Mouse (Mus musculus) spleen, adult 2 months (tissue): ENCODE data around the gene Emb.

Experiments used
- CTCF ChIP-seq: fragments of 200-500 bp; IDR thresholded peaks from 2 replicates; pipeline ENCODE4 v1.5.1; 2011; ENCODE audit warnings: mild to moderate bottlenecking, inconsistent platforms; ENCODE audit not compliant: insufficient read depth, insufficient read length, insufficient replicate concordance; ENCODE audit errors: extremely low read depth
- POLR2A ChIP-seq: fragments of 200-500 bp; IDR thresholded peaks from 2 replicates; pipeline ENCODE4 v1.6.1; 2011; ENCODE audit warnings: low read depth, low read length, inconsistent platforms

DNA sequence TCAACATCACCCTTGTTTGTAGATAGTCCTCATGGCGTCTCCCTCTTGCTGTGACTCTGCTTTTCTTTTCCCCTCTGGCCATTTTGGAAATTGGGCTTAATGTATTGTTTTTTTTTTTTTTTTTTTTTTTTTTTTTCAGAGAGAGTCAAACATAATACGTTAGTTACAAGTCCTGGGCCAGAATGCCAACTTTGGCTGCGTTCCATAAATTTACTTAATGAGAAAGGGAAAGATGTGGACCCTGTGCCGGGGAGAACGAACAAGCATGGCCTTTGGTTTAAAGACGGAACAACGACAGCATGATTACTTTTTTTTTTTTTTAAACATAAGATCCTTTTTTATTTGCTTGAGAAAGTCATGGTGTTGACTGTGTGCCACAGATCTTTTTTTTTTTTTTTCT, 26.1 kb downstream of the Emb start:
- TF ChIP-seq CTCF (no peak), POLR2A (no peak)
